Mouse (Mus musculus) testis, adult 2 months (tissue): ENCODE results near the gene Snx8.

Experiments
- CTCF ChIP-seq: fragments of 200-500 bp; IDR thresholded peaks from 2 replicates; pipeline ENCODE4 v1.5.1; 2012; ENCODE audit warnings: low read depth, mild to moderate bottlenecking, inconsistent platforms, low read length, moderate library complexity; ENCODE audit not compliant: control insufficient read depth, insufficient read depth, insufficient replicate concordance
- POLR2A ChIP-seq: fragments of 200-500 bp; IDR thresholded peaks from 2 replicates; pipeline ENCODE4 v1.6.1; 2012; ENCODE audit warnings: low read depth, mild to moderate bottlenecking, inconsistent platforms, low read length, moderate library complexity; ENCODE audit not compliant: control insufficient read depth

DNA sequence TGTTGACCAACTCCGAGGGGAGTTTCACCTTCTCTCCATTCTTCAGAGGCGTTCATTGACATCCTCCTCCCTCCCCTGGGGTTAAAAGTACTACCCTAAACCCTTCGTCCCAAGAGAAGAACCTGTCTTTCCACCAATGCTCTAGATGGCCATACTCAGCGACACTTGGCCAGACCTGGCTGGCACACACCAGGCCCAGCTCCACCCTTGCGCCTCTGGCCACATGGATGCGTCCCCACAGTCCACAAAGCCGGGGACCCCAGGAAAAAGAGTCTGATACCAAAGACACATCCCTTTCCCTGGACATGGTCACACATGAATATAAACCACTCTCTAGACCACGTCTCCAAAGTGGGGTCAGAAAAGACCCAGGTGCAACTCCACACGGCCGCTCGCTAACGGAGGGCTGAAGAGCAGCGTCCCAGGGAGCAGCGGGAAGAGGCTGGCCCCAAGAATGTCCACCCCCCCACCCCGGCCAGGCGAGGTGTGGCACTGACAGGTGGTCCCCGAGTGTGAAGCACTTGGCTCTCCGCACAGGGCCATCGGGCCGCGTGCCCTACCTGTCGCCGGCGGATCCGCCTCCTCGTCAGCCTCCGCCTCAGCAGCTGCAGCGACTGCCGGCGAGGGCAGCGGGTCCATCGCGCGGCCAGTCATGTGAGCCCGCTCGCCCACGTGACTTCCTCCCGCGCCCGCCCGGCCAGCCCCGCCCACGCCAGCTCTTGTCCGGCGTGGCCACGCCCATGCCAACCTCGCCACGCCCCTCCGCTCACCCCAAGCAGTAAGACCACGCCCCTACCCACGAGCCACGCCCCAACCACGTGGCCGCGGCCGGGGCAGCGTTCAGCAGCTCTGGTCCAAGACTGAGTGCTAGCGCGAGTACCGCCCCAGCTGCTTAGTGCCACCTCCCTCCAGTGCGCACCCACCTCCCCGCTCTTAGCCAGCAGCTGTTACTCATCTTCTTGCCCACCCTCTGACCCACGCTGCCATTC, at the start of gene Snx8:
- TF ChIP-seq CTCF (no peak), POLR2A (peak; percentile 50)
